Mouse (Mus musculus): Measurements from ENCODE around the gene Ldlrad3.

DNA sequence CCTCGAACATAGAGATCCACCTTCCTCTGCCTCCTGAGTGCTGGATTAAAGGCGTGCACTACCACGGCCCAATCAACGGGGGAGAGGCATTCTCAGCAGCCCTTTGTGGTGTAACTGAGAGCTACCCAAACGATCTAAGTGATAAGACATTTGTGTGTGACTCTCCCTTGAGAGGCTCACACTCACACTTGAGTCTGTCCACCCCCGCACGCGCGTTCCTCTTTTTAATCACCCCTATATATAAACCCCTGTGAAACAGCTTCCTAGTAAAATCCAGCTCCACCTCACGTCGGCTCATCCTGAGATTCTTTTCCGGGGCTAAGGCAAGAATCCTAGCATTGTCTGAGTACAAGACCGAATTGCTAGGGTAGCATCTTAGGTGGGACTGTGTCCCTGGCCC lies 277.4 kb downstream of the Ldlrad3 start:
- TF ChIP-seq POLR2A (IDR thresholded peaks at IDR 0.05; ENCODE audit: insufficient read depth, low read depth, low read length) (no peak), CTCF (IDR thresholded peaks at IDR 0.05) (no peak)
